ENCODE assay signal across 30 mouse cellular contexts in the genomic region with DNA sequence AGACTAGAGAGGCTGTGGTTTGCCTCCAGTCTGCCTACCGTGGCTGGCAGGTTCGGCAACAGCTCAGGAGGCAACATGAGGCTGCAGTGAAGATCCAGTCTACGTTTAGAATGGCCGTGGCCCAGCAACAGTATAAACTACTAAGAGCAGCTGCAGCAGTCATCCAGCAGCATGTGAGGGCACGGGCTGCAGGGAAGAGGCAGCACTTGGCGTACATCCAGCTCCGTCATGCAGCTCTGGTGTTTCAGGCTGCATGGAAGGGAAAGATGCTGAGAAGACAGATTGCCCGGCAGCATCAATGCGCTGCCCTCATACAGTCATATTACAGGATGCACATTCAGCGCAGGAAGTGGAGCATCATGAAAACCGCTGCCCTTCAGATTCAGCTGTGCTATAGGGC. TPM values are rescaled to one million over a fixed set of nuclear protein-coding genes. Genes with fewer than 3 reads are reported as not detected.
DNase-seq lines count a peak whose midpoint lies in the region; ATAC-seq and TF ChIP-seq lines count a peak whose summit lies in the region.
"Had no signal": no experiment of that assay in that cellular context is flagged by ENCODE, and none has a peak within 500 bp of the region (broad histone marks: within the 10 kb centered on the region; RNA-seq: fewer than 3 reads in every experiment).

No protein-coding gene starts in this region.

- H3K4me1 ChIP-seq in forebrain, embryonic 13.5 days, result no peaks in the 10 kb centered on the region
- H3K4me1 ChIP-seq in forebrain, embryonic 10.5 days, result no peaks in the 10 kb centered on the region
- H3K4me1 ChIP-seq in midbrain, postnatal 0 days (ENCODE audit: insufficient read depth, low read length), result 0 out of 2 replicates have a peak, but pooled peaks cover 5% of the 10 kb centered on the region
- H3K4me1 ChIP-seq in midbrain, embryonic 13.5 days (replicated peaks), result no peaks in the 10 kb centered on the region
- H3K4me1 ChIP-seq: embryonic facial prominence, embryonic 10.5 days; intestine, embryonic 15.5 days; limb, embryonic 13.5 days; liver, embryonic 15.5 days; neural tube, embryonic 13.5 days had no signal

- no peak for DNase-seq in forebrain, embryonic 10.5 days (ENCODE audit: extremely low spot score, low spot score)
- peak; percentile 15 for DNase-seq in layer of hippocampus, adult 11-12 months (ENCODE audit: low spot score)
- DNase-seq in layer of hippocampus, adult 8-10 months (ENCODE audit: low spot score in 2 of 2), result no peak
- DNase-seq in midbrain, postnatal 0 days (ENCODE audit: low spot score), result peak; percentile 37
- DNase-seq in brain, embryonic 14.5 days (ENCODE audit: low read depth), result peak; percentile 43
- no peak for DNase-seq in heart, adult 18-20 months
- DNase-seq: adrenal gland, postnatal 14 days; cerebellum, adult 11-12 months; gastrocnemius, postnatal 10 days; heart, adult 11 months; heart, postnatal 36 days; kidney, adult 9 months; kidney, postnatal 25 days; thymus, postnatal 14 days had no signal

- no peak overlapping the region for H3K4me2 ChIP-seq in forebrain, embryonic 13.5 days
- no peak overlapping the region for H3K4me2 ChIP-seq in midbrain, postnatal 0 days (ENCODE audit: low read depth, low read length, poor library complexity, severe bottlenecking)
- H3K4me2 ChIP-seq in midbrain, embryonic 13.5 days (replicated peaks), result no peak overlapping the region
- H3K4me2 ChIP-seq: intestine, embryonic 15.5 days; limb, embryonic 13.5 days; liver, embryonic 15.5 days; neural tube, embryonic 13.5 days had no signal

- peaks cover 90% of the 10 kb centered on the region for H3K36me3 ChIP-seq in forebrain, embryonic 13.5 days (ENCODE audit: poor library complexity, severe bottlenecking)
- H3K36me3 ChIP-seq in forebrain, embryonic 10.5 days (replicated peaks), result peaks cover 100% of the 10 kb centered on the region
- H3K36me3 ChIP-seq in midbrain, postnatal 0 days (ENCODE audit: insufficient read depth, low read length), result no peaks in the 10 kb centered on the region
- H3K36me3 ChIP-seq in midbrain, embryonic 13.5 days, result peaks cover 59% of the 10 kb centered on the region

- H3K27ac ChIP-seq in forebrain, embryonic 13.5 days, result no peak overlapping the region
- H3K27ac ChIP-seq in forebrain, embryonic 10.5 days, result no peak overlapping the region
- no peak overlapping the region for H3K27ac ChIP-seq in midbrain, postnatal 0 days (ENCODE audit: low read depth, low read length)
- H3K27ac ChIP-seq in midbrain, embryonic 13.5 days, result no peak overlapping the region
- H3K27ac ChIP-seq: embryonic facial prominence, embryonic 10.5 days; intestine, embryonic 15.5 days; limb, embryonic 13.5 days; liver, embryonic 15.5 days; neural tube, embryonic 13.5 days had no signal

- H3K9me3 ChIP-seq in forebrain, embryonic 13.5 days (replicated peaks), result no peaks in the 10 kb centered on the region
- H3K9me3 ChIP-seq in forebrain, embryonic 10.5 days, result no peaks in the 10 kb centered on the region
- H3K9me3 ChIP-seq in midbrain, postnatal 0 days (ENCODE audit: low read length), result no peaks in the 10 kb centered on the region
- H3K9me3 ChIP-seq in midbrain, embryonic 13.5 days, result no peaks in the 10 kb centered on the region
- H3K9me3 ChIP-seq: embryonic facial prominence, embryonic 10.5 days; G1E; intestine, embryonic 15.5 days; limb, embryonic 13.5 days; liver, embryonic 15.5 days; neural tube, embryonic 13.5 days had no signal

- no peak for TF ChIP-seq CTCF in midbrain, postnatal 0 days (IDR thresholded peaks at IDR 0.05)
- no peak for TF ChIP-seq CTCF in brain, embryonic 14.5 days (IDR thresholded peaks at IDR 0.05; ENCODE audit: borderline replicate concordance, extremely low read depth, insufficient read depth, insufficient read length)

- H3K9ac ChIP-seq in forebrain, embryonic 13.5 days, result no peak overlapping the region
- H3K9ac ChIP-seq in midbrain, postnatal 0 days (replicated peaks; ENCODE audit: low read length, poor library complexity, severe bottlenecking), result no peak overlapping the region
- no peak overlapping the region for H3K9ac ChIP-seq in midbrain, embryonic 13.5 days (replicated peaks)
- H3K9ac ChIP-seq: intestine, embryonic 15.5 days; limb, embryonic 13.5 days; liver, embryonic 15.5 days; neural tube, embryonic 13.5 days had no signal

- TF ChIP-seq POLR2A in brain, embryonic 14.5 days (IDR thresholded peaks at IDR 0.05; ENCODE audit: borderline replicate concordance, extremely low read depth, insufficient read depth, insufficient read length, poor library complexity, severe bottlenecking), result no peak

- no peak overlapping the region for H3K4me3 ChIP-seq in forebrain, embryonic 13.5 days
- no peak overlapping the region for H3K4me3 ChIP-seq in forebrain, embryonic 10.5 days
- no peak overlapping the region for H3K4me3 ChIP-seq in midbrain, postnatal 0 days (ENCODE audit: low read depth, low read length)
- H3K4me3 ChIP-seq in midbrain, embryonic 13.5 days (replicated peaks), result no peak overlapping the region
- H3K4me3 ChIP-seq: embryonic facial prominence, embryonic 10.5 days; intestine, embryonic 15.5 days; limb, embryonic 13.5 days; liver, embryonic 15.5 days; neural tube, embryonic 13.5 days had no signal

- ATAC-seq in forebrain, embryonic 13.5 days, result peak; percentile 21; the same call in 1 of the 2 replicates
- ATAC-seq in midbrain, postnatal 0 days (ENCODE audit: low FRiP score), result no peak
- ATAC-seq in midbrain, embryonic 13.5 days, result no peak
- ATAC-seq: intestine, embryonic 15.5 days had no signal

- no peaks in the 10 kb centered on the region for H3K27me3 ChIP-seq in forebrain, embryonic 13.5 days
- H3K27me3 ChIP-seq in forebrain, embryonic 10.5 days (ENCODE audit: poor library complexity, severe bottlenecking), result no peaks in the 10 kb centered on the region
- no peaks in the 10 kb centered on the region for H3K27me3 ChIP-seq in midbrain, postnatal 0 days (ENCODE audit: insufficient read depth, low read length)
- H3K27me3 ChIP-seq in midbrain, embryonic 13.5 days, result no peaks in the 10 kb centered on the region
- H3K27me3 ChIP-seq: intestine, embryonic 15.5 days; limb, embryonic 13.5 days; liver, embryonic 15.5 days; neural tube, embryonic 13.5 days had no signal

- WGBS in forebrain, embryonic 13.5 days, result 89% methylated on average over 11 of the region's 11 CpGs
- 95% methylated on average over 11 of the region's 11 CpGs for WGBS in forebrain, embryonic 10.5 days
- 88% methylated on average over 11 of the region's 11 CpGs for WGBS in midbrain, postnatal 0 days
- 95% methylated on average over 11 of the region's 11 CpGs for WGBS in midbrain, embryonic 13.5 days

RNA-seq across cellular contexts. Expression of a gene that starts 22.6 kb away (rescaled TPM):
- not detected in 2 replicates for polyA plus RNA-seq in forebrain, embryonic 13.5 days (2015; fragmentation: Nextera tagmentation; extraction: Ambion mirVana)
- not detected in 2 replicates for polyA plus RNA-seq in forebrain, embryonic 10.5 days (2016; fragmentation: Nextera tagmentation; extraction: Ambion mirVana)
- total RNA-seq in layer of hippocampus, adult 8-10 months (2022), result not detected
- not detected in 2 replicates for total RNA-seq in midbrain, postnatal 0 days (2014; rRNA removed)
- polyA plus RNA-seq in midbrain, postnatal 0 days (2015; fragmentation: Nextera tagmentation; extraction: Ambion mirVana), result not detected in 2 replicates
- polyA plus RNA-seq in midbrain, embryonic 13.5 days (2015; fragmentation: Nextera tagmentation; extraction: Ambion mirVana), result not detected in 2 replicates
- not detected in 2 replicates for polyA plus RNA-seq in brain, embryonic 14.5 days (2012; rRNA removed)
- not detected for total RNA-seq in heart, adult 18-20 months (2021)
- total RNA-seq: common myeloid progenitor, adult 5-6 weeks; G1E; gastrocnemius, postnatal 10 days; heart, postnatal 36 days; layer of hippocampus, postnatal 14 days; left cerebral cortex, postnatal 10 days; megakaryocyte progenitor cell, adult 5-6 weeks had no signal
- polyA plus RNA-seq: embryonic facial prominence, embryonic 10.5 days; frontal cortex, adult 2 months; G1E; heart, embryonic 14.5 days; limb, embryonic 13.5 days; lung, embryonic 16.5 days; neural tube, embryonic 13.5 days; small intestine, adult 2 months had no signal

RNA-seq across cellular contexts. Expression of a gene that starts 24.3 kb away (rescaled TPM):
- 20.5 and 21.3 TPM in 2 replicates for polyA plus RNA-seq in forebrain, embryonic 13.5 days (2015; fragmentation: Nextera tagmentation; extraction: Ambion mirVana)
- 22.8 and 24.7 TPM in 2 replicates for polyA plus RNA-seq in forebrain, embryonic 10.5 days (2016; fragmentation: Nextera tagmentation; extraction: Ambion mirVana)
- under 1 TPM; 0.26 to 0.96 (median 0.28) TPM for total RNA-seq in layer of hippocampus, adult 8-10 months (2022)
- total RNA-seq in midbrain, postnatal 0 days (2014; rRNA removed), result 2.7 and 4.0 TPM in 2 replicates
- 0.65 and 0.75 TPM in 2 replicates for polyA plus RNA-seq in midbrain, postnatal 0 days (2015; fragmentation: Nextera tagmentation; extraction: Ambion mirVana)
- polyA plus RNA-seq in midbrain, embryonic 13.5 days (2015; fragmentation: Nextera tagmentation; extraction: Ambion mirVana), result 8.7 and 9.8 TPM in 2 replicates
- polyA plus RNA-seq in brain, embryonic 14.5 days (2012; rRNA removed), result 5.1 and 6.5 TPM in 2 replicates
- under 1 TPM; 0.35 to 0.36 TPM for total RNA-seq in heart, adult 18-20 months (2021)

RNA-seq across cellular contexts. Expression of a gene that starts 56.8 kb away (rescaled TPM):
- polyA plus RNA-seq in forebrain, embryonic 13.5 days (2015; fragmentation: Nextera tagmentation; extraction: Ambion mirVana), result 13.4 and 15.7 TPM in 2 replicates
- polyA plus RNA-seq in forebrain, embryonic 10.5 days (2016; fragmentation: Nextera tagmentation; extraction: Ambion mirVana), result 10.6 and 12.0 TPM in 2 replicates
- total RNA-seq in layer of hippocampus, adult 8-10 months (2022), result 10 to 100 TPM; 28.6 to 32.6 (median 28.9) TPM
- 54.5 and 65.1 TPM in 2 replicates for total RNA-seq in midbrain, postnatal 0 days (2014; rRNA removed)
- polyA plus RNA-seq in midbrain, postnatal 0 days (2015; fragmentation: Nextera tagmentation; extraction: Ambion mirVana), result 11.9 and 13.2 TPM in 2 replicates
- 17.3 and 19.4 TPM in 2 replicates for polyA plus RNA-seq in midbrain, embryonic 13.5 days (2015; fragmentation: Nextera tagmentation; extraction: Ambion mirVana)
- 14.7 and 20.8 TPM in 2 replicates for polyA plus RNA-seq in brain, embryonic 14.5 days (2012; rRNA removed)
- total RNA-seq in heart, adult 18-20 months (2021), result 10 to 100 TPM; 22.9 to 23.2 TPM

Comparison
In these comparisons a context has a peak if more than half of its experiments do, and no peak if none do; other contexts are left out.
1. DNase-seq: peak in layer of hippocampus, adult 11-12 months (single experiment), midbrain, postnatal 0 days (single experiment) and brain, embryonic 14.5 days (single experiment); none in forebrain, embryonic 10.5 days (single experiment), layer of hippocampus, adult 8-10 months (0 of 2) and heart, adult 18-20 months (0 of 2).